Mouse (Mus musculus) MEL (cell line): ENCODE measurements at regions not wholly inside any gene's neighbourhood (a gene's known extent, or its start where the extent isn't known, plus 50 kb on each side); places are given as distances from the start of the nearest gene placed in this dataset.

Experiments used
- DNase-seq: peaks from one replicate; pipeline ENCODE4 v3.0.0; 2011; ENCODE audit warnings: low read depth, low spot score
- H3K27ac ChIP-seq: 2 replicates; pipeline ENCODE4 v1.5.1; 2012; ENCODE audit warnings: low read depth, mild to moderate bottlenecking, control low read depth, low read length, moderate library complexity; ENCODE audit not compliant: control insufficient read depth
- H3K27me3 ChIP-seq, 2 experiments: fragments of 150-350 bp in 1 of 2; sonication (generic) in 1 of 2; 2 replicates each; pipeline ENCODE4 v1.6.1; 2012; ENCODE audit warnings: low read length in 2 of 2, mild to moderate bottlenecking in 2 of 2, improper control_type of control experiment in 1 of 2, moderate library complexity in 1 of 2; ENCODE audit not compliant: insufficient read depth in 2 of 2, control insufficient read depth in 1 of 2
- H3K36me3 ChIP-seq, 2 experiments: 2 replicates each; pipeline ENCODE4 v1.6.1; 2012 to 2014; ENCODE audit warnings: low read length in 2 of 2, improper control_type of control experiment in 1 of 2, inconsistent platforms in 1 of 2, mild to moderate bottlenecking in 1 of 2; ENCODE audit not compliant: insufficient read depth in 2 of 2, control insufficient read depth in 1 of 2
- H3K4me1 ChIP-seq, 2 experiments: fragments of 150-350 bp in 1 of 2; sonication (generic) in 1 of 2; 2 replicates each; pipeline ENCODE4 v1.6.1; 2012; ENCODE audit warnings: low read length in 2 of 2, improper control_type of control experiment in 1 of 2, mild to moderate bottlenecking in 1 of 2; ENCODE audit not compliant: insufficient read depth in 2 of 2, control insufficient read depth in 1 of 2
- H3K4me3 ChIP-seq, 2 experiments: fragments of 150-350 bp in 1 of 2; sonication (generic) in 1 of 2; 2 replicates each; pipeline ENCODE4 v1.5.1; 2012; ENCODE audit warnings: low read depth in 2 of 2, low read length in 2 of 2, mild to moderate bottlenecking in 2 of 2, moderate library complexity in 2 of 2, control low read depth in 1 of 2, improper control_type of control experiment in 1 of 2; ENCODE audit not compliant: control insufficient read depth in 1 of 2, insufficient read depth in 1 of 2
- H3K79me2 ChIP-seq: 2 replicates; pipeline ENCODE4 v1.6.1; 2012; ENCODE audit warnings: mild to moderate bottlenecking, low read length, moderate library complexity; ENCODE audit not compliant: control insufficient read depth, poor library complexity, insufficient read depth
- H3K9ac ChIP-seq: 2 replicates; pipeline ENCODE4 v1.6.1; 2012; ENCODE audit warnings: low read depth, mild to moderate bottlenecking, control low read depth, low read length, moderate library complexity; ENCODE audit not compliant: control insufficient read depth, poor library complexity, severe bottlenecking
- H3K9me3 ChIP-seq: fragments of 150-350 bp; sonication (generic); replicated peaks from 2 replicates; pipeline ENCODE4 v1.6.1; 2012; ENCODE audit warnings: mild to moderate bottlenecking, low read length, improper control_type of control experiment, moderate library complexity; ENCODE audit not compliant: insufficient read depth
- E2F4 ChIP-seq: IDR thresholded peaks from 2 replicates; pipeline ENCODE4 v1.6.1; 2011; ENCODE audit warnings: low read depth, low read length, improper control_type of control experiment, borderline replicate concordance
- ELF1 ChIP-seq: IDR thresholded peaks from 2 replicates; pipeline ENCODE4 v1.6.1; 2014; ENCODE audit warnings: low read depth, mild to moderate bottlenecking, inconsistent platforms, low read length, improper control_type of control experiment, moderate library complexity
- GATA1 ChIP-seq: IDR thresholded peaks from 2 replicates; pipeline ENCODE4 v1.6.1; 2011; ENCODE audit warnings: low read depth, low read length, improper control_type of control experiment
- HCFC1 ChIP-seq: IDR thresholded peaks from 2 replicates; pipeline ENCODE4 v1.6.1; 2012; ENCODE audit warnings: low read depth, mild to moderate bottlenecking, inconsistent platforms, low read length, improper control_type of control experiment, moderate library complexity
- MEF2A ChIP-seq: IDR thresholded peaks from 2 replicates; pipeline ENCODE4 v1.6.1; 2014; ENCODE audit warnings: low read depth, mild to moderate bottlenecking, inconsistent platforms, low read length, improper control_type of control experiment; ENCODE audit not compliant: poor library complexity, insufficient replicate concordance, severe bottlenecking; ENCODE audit errors: extremely low read depth
- MXI1 ChIP-seq: IDR thresholded peaks from 2 replicates; pipeline ENCODE4 v1.6.1; 2011; ENCODE audit warnings: mild to moderate bottlenecking, low read depth, low read length, improper control_type of control experiment
- NRF1 ChIP-seq: IDR thresholded peaks from 2 replicates; pipeline ENCODE4 v1.6.1; 2014; ENCODE audit warnings: low read depth, mild to moderate bottlenecking, inconsistent platforms, low read length, improper control_type of control experiment, moderate library complexity; ENCODE audit not compliant: poor library complexity, insufficient read depth, severe bottlenecking
- POLR2AphosphoS2 ChIP-seq: IDR thresholded peaks from 2 replicates; pipeline ENCODE4 v1.6.1; 2011; ENCODE audit warnings: low read length, improper control_type of control experiment
- RAD21 ChIP-seq: IDR thresholded peaks from 2 replicates; pipeline ENCODE4 v1.6.1; 2011; ENCODE audit warnings: mild to moderate bottlenecking, low read depth, low read length, improper control_type of control experiment
- USF1 ChIP-seq: IDR thresholded peaks from 2 replicates; pipeline ENCODE4 v1.6.1; 2014; ENCODE audit warnings: low read depth, mild to moderate bottlenecking, inconsistent platforms, low read length, improper control_type of control experiment, moderate library complexity
- USF2 ChIP-seq, 2 experiments: IDR thresholded peaks; 2 replicates each; pipeline ENCODE4 v1.6.1; 2011 to 2012; ENCODE audit warnings: improper control_type of control experiment in 2 of 2, low read length in 2 of 2, borderline replicate concordance in 1 of 2, inconsistent platforms in 1 of 2, low read depth in 1 of 2, mild to moderate bottlenecking in 1 of 2; ENCODE audit not compliant: insufficient read depth in 1 of 2
- ZC3H11A ChIP-seq: IDR thresholded peaks from 2 replicates; pipeline ENCODE4 v1.6.1; 2012; ENCODE audit warnings: low read depth, mild to moderate bottlenecking, inconsistent platforms, low read length, improper control_type of control experiment
- ZMIZ1 ChIP-seq: IDR thresholded peaks from 2 replicates; pipeline ENCODE4 v1.6.1; 2012; ENCODE audit warnings: low read depth, mild to moderate bottlenecking, inconsistent platforms, low read length, improper control_type of control experiment, moderate library complexity

- H3K36me3 ChIP-seq = no peaks in the 10 kb centered on the region
- H3K9ac ChIP-seq = no peak overlapping the region
- TF ChIP-seq POLR2AphosphoS2 (no peak), RAD21 (no peak), USF1 (no peak)
- TF ChIP-seq, all 39 proteins: peak for 0
- H3K4me3 ChIP-seq = no peak overlapping the region
- no peak for DNase-seq
- no peaks in the 10 kb centered on the region for H3K9me3 ChIP-seq
- no peak overlapping the region for H3K27ac ChIP-seq
- H3K79me2 ChIP-seq = no peaks in the 10 kb centered on the region
- H3K27me3 ChIP-seq = no peaks in the 10 kb centered on the region
- no peaks in the 10 kb centered on the region for H3K4me1 ChIP-seq
These were observed 73.2 kb upstream of the Disp3 start for GRCm38 (mm10) chr4:148360931-148361330.

GRCm38 (mm10) chr4:148358336-148358735, 70.6 kb upstream of the Disp3 start:
- H3K4me1 ChIP-seq = no peaks in the 10 kb centered on the region
- H3K27me3 ChIP-seq = no peaks in the 10 kb centered on the region
- DNase-seq = no peak
- H3K9me3 ChIP-seq = no peaks in the 10 kb centered on the region
- no peaks in the 10 kb centered on the region for H3K79me2 ChIP-seq
- no peak for TF ChIP-seq ZMIZ1
- TF ChIP-seq MEF2A = no peak
- no peak for TF ChIP-seq POLR2AphosphoS2
- TF ChIP-seq ZC3H11A = no peak
- TF ChIP-seq HCFC1 = no peak
- no peak for TF ChIP-seq NRF1
- no peak for TF ChIP-seq E2F4
- TF ChIP-seq MXI1 = no peak
- TF ChIP-seq USF2 (IDR thresholded peaks at IDR 0.05; ENCODE audit: borderline replicate concordance in 1 of 2, insufficient read depth in 1 of 2, low read depth in 1 of 2, low read length in 2 of 2) = no peak
- no peak for TF ChIP-seq ELF1
- no peak overlapping the region for H3K4me3 ChIP-seq
- H3K9ac ChIP-seq = no peak overlapping the region
- no peaks in the 10 kb centered on the region for H3K36me3 ChIP-seq
- H3K27ac ChIP-seq = no peak overlapping the region

GRCm38 (mm10) chr4:148357221-148357621, 69.5 kb upstream of the Disp3 start:
- no peak for TF ChIP-seq GATA1
- no peak overlapping the region for H3K4me3 ChIP-seq
- DNase-seq = no peak
- no peak overlapping the region for H3K9ac ChIP-seq
- H3K27me3 ChIP-seq = no peaks in the 10 kb centered on the region
- no peaks in the 10 kb centered on the region for H3K79me2 ChIP-seq
- H3K36me3 ChIP-seq = no peaks in the 10 kb centered on the region
- no peaks in the 10 kb centered on the region for H3K4me1 ChIP-seq
- H3K9me3 ChIP-seq = no peaks in the 10 kb centered on the region
- H3K27ac ChIP-seq = no peak overlapping the region
